Mouse (Mus musculus) intestine, postnatal 0 days (tissue): ENCODE data around the gene Hoxa1. TPM values are rescaled to one million over a fixed set of nuclear protein-coding genes. Genes with fewer than 3 reads are reported as not detected.

Source experiments
- ATAC-seq: fragments of 200-750 bp; cut with Nextera tagmentation; 2 replicates; pipeline ENCODE4 v1.8.0; 2017; ENCODE audit warnings: mild to moderate bottlenecking, moderate TSS enrichment, moderate library complexity
- H3K27ac ChIP-seq: fragments of 300-500 bp; sonication (generic); 2 replicates; pipeline ENCODE4 v1.5.1; 2014; ENCODE audit warnings: mild to moderate bottlenecking, low read depth, low read length, moderate library complexity
- H3K27me3 ChIP-seq: fragments of 300-500 bp; sonication (generic); replicated peaks from 2 replicates; pipeline ENCODE4 v1.6.1; 2014; ENCODE audit warnings: low read length, mixed read lengths; ENCODE audit not compliant: control insufficient read depth, insufficient read depth
- H3K36me3 ChIP-seq: fragments of 300-500 bp; sonication (generic); 2 replicates; pipeline ENCODE4 v1.6.1; 2014; ENCODE audit warnings: mild to moderate bottlenecking, moderate library complexity; ENCODE audit not compliant: control insufficient read depth, insufficient read depth
- H3K4me1 ChIP-seq: fragments of 300-500 bp; sonication (generic); replicated peaks from 2 replicates; pipeline ENCODE4 v1.6.1; 2014; ENCODE audit warnings: antibody characterized with exemption, low read length, mixed read lengths; ENCODE audit not compliant: control insufficient read depth, insufficient read depth
- H3K4me2 ChIP-seq: fragments of 300-500 bp; sonication (generic); replicated peaks from 2 replicates; pipeline ENCODE4 v1.6.1; 2014; ENCODE audit warnings: low read depth, mild to moderate bottlenecking, moderate library complexity
- H3K4me3 ChIP-seq: fragments of 300-500 bp; sonication (generic); 2 replicates; pipeline ENCODE4 v1.5.1; 2014; ENCODE audit warnings: low read depth, low read length
- H3K9ac ChIP-seq: fragments of 300-500 bp; sonication (generic); 2 replicates; pipeline ENCODE4 v1.6.1; 2014; ENCODE audit warnings: mild to moderate bottlenecking, low read depth, low read length
- H3K9me3 ChIP-seq: fragments of 300-500 bp; sonication (generic); 2 replicates; pipeline ENCODE4 v1.6.1; 2016; ENCODE audit warnings: mixed run types; ENCODE audit not compliant: control insufficient read depth
- CTCF ChIP-seq: sonication (generic); IDR thresholded peaks from 2 replicates; pipeline ENCODE4 v1.5.1; 2016; ENCODE audit warnings: low read depth, mild to moderate bottlenecking, control low read depth, antibody characterized with exemption, moderate library complexity
- WGBS: fragments of 180-500 bp; shearing (Covaris S2); extraction: QIAGEN DNeasy Blood & Tissue Kit; methylation state at CpG from one replicate; pipeline ENCODE4 v1.1.7; 2014; 5-methylcytosine and 5-hydroxymethylcytosine counted together
- polyA plus RNA-seq: library from polyadenylated mRNA; unstranded; fragments of >200 nt; fragmentation: Nextera tagmentation; extraction: Ambion mirVana; gene quantifications from 2 replicates; pipeline ENCODE4 v1.2.1, GENCODE M21; 2015

Gene Hoxa1
- polyA plus RNA-seq, 1 experiment from 2014 or later: 0.37 TPM

DNA sequence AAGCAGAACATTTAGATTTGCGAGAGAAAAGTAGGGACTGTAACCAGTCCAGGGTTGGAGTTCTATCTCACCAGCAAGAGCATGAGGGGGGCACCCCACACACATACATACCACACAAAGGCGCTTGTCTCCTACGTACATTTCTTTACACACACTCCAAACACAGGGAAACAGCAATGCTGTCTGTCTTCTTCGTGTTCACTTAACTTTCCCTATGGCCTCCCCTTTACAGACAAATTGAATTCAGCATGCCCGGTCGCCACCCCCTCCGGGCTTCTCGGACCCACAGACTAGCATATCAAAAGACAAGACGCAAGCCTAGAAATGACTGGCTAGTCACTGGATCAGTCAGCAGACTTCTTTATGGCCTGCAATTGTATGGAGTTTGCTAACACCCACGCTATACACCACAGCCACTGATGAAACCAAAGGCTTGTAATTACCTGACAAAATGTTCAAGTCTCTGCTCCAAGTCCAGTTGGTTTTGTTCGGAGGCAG is 22.1 kb upstream of the Hoxa1 start:
- H3K27ac ChIP-seq: peak overlapping the region; percentile 58; the same call in 1 of the 2 replicates
- no peak for TF ChIP-seq CTCF
- peaks cover 12% of the 10 kb centered on the region; the same call in 1 of the 2 replicates for H3K27me3 ChIP-seq
- no peaks in the 10 kb centered on the region for H3K36me3 ChIP-seq
- peak overlapping the region; percentile 61; the same call in 1 of the 2 replicates for H3K9ac ChIP-seq
- H3K4me3 ChIP-seq: peak overlapping the region; percentile 61
- no peak for ATAC-seq
- peak overlapping the region; percentile 76 for H3K4me2 ChIP-seq
- 0 out of 2 replicates have a peak, but pooled peaks cover 3% of the 10 kb centered on the region for H3K4me1 ChIP-seq
- no peaks in the 10 kb centered on the region for H3K9me3 ChIP-seq
- 54% methylated on average over 11 of the region's 11 CpGs for WGBS

DNA sequence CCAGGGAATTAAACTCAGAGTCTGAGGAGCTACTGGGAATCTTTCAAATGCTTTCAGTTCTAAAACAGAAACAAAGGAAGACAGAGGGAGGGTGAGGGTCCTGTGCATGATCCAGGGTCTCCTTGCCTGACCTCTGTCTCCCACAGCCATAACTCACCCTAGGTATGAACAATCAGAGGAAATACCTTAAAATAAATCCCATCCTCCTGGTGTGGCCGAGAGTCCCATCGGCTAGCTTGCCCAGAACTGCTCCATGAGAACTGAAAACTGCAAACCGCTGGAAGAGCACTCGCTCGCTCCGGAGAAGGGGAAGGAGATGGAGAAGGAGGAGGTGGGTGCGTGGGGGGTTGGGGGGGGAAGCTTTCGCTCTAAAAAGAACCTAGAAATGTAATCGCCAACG is 21.6 kb upstream of the Hoxa1 start:
- H3K9ac ChIP-seq: peak overlapping the region; percentile 61; the same call in 1 of the 2 replicates
- ATAC-seq: no peak
- no peaks in the 10 kb centered on the region for H3K9me3 ChIP-seq
- no peak for TF ChIP-seq CTCF
- 0 out of 2 replicates have a peak, but pooled peaks cover 3% of the 10 kb centered on the region for H3K4me1 ChIP-seq
- peak overlapping the region; percentile 61 for H3K4me3 ChIP-seq
- 43% methylated on average over 10 of the region's 10 CpGs for WGBS
- H3K4me2 ChIP-seq: peak overlapping the region; percentile 76
- peak overlapping the region; percentile 58 for H3K27ac ChIP-seq
- H3K36me3 ChIP-seq: no peaks in the 10 kb centered on the region
- peaks cover 15% of the 10 kb centered on the region; the same call in 1 of the 2 replicates for H3K27me3 ChIP-seq

DNA sequence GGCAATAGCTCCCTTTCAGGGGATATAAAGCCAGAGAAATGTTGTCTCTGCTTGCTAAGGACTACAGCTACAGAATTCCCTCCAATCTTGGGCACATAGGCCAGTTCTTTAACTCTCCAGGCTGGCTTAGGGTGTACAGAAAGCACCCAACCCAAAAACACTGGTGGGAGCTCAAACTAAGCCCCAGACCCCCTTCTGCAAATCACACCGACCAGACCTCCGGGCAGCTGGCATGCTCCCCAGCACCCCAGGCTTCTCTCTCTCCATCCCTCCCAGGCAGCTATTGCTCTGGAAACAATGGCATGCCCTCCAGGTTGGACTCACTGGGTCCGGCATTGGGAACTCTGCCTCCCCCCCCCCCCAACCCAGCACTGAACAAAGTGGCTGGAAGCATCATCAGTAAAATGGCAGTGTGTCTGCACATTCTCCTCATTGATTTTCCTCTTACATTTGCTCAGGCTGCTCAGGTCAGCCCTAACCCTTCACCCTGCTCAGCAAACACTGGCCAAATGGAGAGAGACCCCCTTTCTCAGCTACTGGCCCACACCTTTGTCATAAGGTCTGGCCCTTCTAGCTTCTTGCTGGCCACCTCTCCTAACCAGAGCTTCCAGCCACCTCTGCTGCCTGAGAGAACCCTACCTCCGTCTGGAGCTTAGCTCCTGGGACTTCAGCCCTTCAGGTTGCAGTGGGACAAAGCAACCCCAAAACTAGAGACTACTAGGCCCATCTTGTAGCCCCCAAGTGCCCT is 21.0 kb upstream of the Hoxa1 start:
- WGBS: 49% methylated on average over 4 of the region's 4 CpGs
- peak overlapping the region; percentile 61 for H3K9ac ChIP-seq
- H3K36me3 ChIP-seq: no peaks in the 10 kb centered on the region
- peaks cover 15% of the 10 kb centered on the region; the same call in 1 of the 2 replicates for H3K27me3 ChIP-seq
- peak overlapping the region; percentile 58 for H3K27ac ChIP-seq
- peak overlapping the region; percentile 61 for H3K4me3 ChIP-seq
- TF ChIP-seq CTCF: no peak
- H3K9me3 ChIP-seq: no peaks in the 10 kb centered on the region
- H3K4me1 ChIP-seq: no peaks in the 10 kb centered on the region
- H3K4me2 ChIP-seq: peak overlapping the region; percentile 76
- no peak for ATAC-seq

DNA sequence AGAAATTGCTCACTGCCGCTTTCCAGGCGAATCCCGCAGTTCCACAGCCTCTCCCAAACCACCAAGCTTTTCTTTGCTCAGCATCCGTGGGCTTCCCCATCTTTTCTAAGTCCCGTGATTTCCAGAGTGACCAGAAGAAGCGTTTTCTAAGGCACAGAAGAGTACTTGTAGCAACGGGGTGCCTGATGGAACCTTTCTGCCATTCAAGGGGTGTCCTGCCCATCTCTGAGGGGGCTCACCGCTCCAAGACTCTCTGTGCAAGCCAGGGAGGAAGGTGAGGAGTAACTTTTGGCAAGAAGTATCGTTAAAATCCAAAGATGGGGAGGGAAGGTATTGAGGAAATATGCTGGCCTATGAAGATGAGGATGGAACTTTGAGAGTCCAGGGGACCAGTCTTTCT is 19.7 kb upstream of the Hoxa1 start:
- TF ChIP-seq CTCF: no peak
- H3K27ac ChIP-seq: peak overlapping the region; percentile 87
- peaks cover 15% of the 10 kb centered on the region; the same call in 1 of the 2 replicates for H3K27me3 ChIP-seq
- H3K4me2 ChIP-seq: peak overlapping the region; percentile 76
- H3K4me3 ChIP-seq: peak overlapping the region; percentile 61
- H3K9ac ChIP-seq: peak overlapping the region; percentile 61
- H3K9me3 ChIP-seq: no peaks in the 10 kb centered on the region
- H3K36me3 ChIP-seq: no peaks in the 10 kb centered on the region
- H3K4me1 ChIP-seq: no peaks in the 10 kb centered on the region
- WGBS: 31% methylated on average over 9 of the region's 9 CpGs
- no peak for ATAC-seq

DNA sequence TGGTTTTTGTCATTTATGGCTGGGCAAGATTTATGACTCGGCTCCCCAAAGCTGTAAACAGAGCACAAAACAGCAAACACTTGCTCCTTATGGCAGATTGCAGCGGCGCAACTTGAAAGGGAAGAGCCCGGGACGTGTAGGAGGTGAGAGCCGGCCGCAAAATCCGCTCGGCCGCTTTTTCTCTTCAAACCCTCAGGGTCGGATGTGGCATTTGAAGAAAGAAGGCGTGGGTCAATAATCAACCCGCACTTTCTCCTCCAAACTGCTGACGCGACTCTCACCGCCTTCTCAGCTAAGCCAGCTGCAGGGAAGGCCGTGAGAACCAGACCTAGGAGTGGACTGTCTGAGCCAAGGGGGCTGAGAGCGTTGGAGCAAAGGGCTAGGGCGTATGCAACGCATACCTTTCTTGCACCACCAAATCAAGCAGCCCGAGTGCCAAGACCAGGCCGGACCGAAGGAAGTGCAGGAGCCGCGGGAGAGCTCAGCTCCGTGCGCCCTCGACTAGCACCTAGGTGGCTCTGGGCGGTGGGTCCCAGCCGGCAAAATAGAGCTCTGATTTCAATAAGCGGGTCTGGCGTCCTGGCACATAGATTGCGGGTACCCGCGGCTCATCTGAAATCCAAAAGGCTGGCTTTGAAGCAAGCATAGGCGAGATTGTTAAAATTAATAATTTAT is 19.1 kb upstream of the Hoxa1 start, which contains the start of gene 5730596B20Rik:
5730596B20Rik (plus strand) TSS at position 438 of the 675 bp plus-strand sequence.
- ATAC-seq: no peak
- Histone ChIP-seq H3K4me3 (peak within 1 kb of the TSS; percentile 61), H3K4me2 (peak within 1 kb of the TSS; percentile 76), H3K27ac (peak within 1 kb of the TSS; percentile 87), H3K36me3 (no peaks in the 10 kb centered on the region), H3K4me1 (no peaks in the 10 kb centered on the region), H3K27me3 (peaks cover 19% of the 10 kb centered on the region; the same call in 1 of the 2 replicates), H3K9ac (peak within 1 kb of the TSS; percentile 68), H3K9me3 (no peaks in the 10 kb centered on the region)
- no peak for TF ChIP-seq CTCF
- 4% methylated on average over 36 of the region's 36 CpGs for WGBS

DNA sequence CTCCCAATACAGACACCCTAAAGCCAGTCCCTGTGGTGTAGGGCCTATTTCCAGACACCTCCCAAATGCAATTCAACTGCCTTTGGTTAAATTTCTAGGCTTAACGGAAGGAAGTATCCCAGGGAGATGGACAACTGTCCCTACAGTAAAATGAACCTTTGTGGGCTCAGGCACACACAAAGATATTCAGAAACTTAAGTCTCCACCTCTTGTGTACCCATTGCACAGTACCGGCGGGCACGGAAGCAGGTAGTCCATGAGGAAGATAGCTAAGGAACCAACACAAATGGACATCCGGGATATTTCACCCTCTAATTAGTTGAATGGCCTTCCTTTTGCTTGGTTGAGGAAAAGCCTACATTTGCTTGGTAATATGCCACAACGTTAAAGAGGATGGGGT is 18.3 kb upstream of the Hoxa1 start:
- Histone ChIP-seq H3K9me3 (no peaks in the 10 kb centered on the region), H3K36me3 (no peaks in the 10 kb centered on the region), H3K4me3 (peak overlapping the region; percentile 61), H3K9ac (peak overlapping the region; percentile 68; the same call in 1 of the 2 replicates), H3K4me1 (no peaks in the 10 kb centered on the region), H3K4me2 (peak overlapping the region; percentile 76), H3K27ac (peak overlapping the region; percentile 87), H3K27me3 (peaks cover 24% of the 10 kb centered on the region; the same call in 1 of the 2 replicates)
- 3% methylated on average over 6 of the region's 6 CpGs for WGBS
- TF ChIP-seq CTCF: no peak
- no peak for ATAC-seq
